Mouse (Mus musculus): ENCODE measurements around the gene Afap1. TPM values are rescaled to one million over a fixed set of nuclear protein-coding genes. Genes with fewer than 3 reads are reported as not detected.

Gene Afap1
- polyA plus RNA-seq, 1 experiment from 2014 or later: 15.4 TPM

- 64% methylated on average over 9 of the region's 9 CpGs for WGBS
- Histone ChIP-seq H3K27me3 (peaks cover 8% of the 10 kb centered on the region; the same call in 1 of the 2 replicates), H3K4me3 (replicated peaks) (no peak overlapping the region), H3K9me3 (no peaks in the 10 kb centered on the region), H3K4me2 (no peak overlapping the region), H3K4me1 (replicated peaks) (0 out of 2 replicates have a peak, but pooled peaks cover 10% of the 10 kb centered on the region), H3K27ac (no peak overlapping the region), H3K9ac (replicated peaks) (no peak overlapping the region), H3K36me3 (no peaks in the 10 kb centered on the region)
- ATAC-seq (ENCODE audit: insufficient number of reproducible peaks, insufficient read depth, low FRiP score, low TSS enrichment, low read depth): no peak
Observed at GRCm38 (mm10) chr5:35882391-35882790, 10.7 kb upstream of the Afap1 start.

- 42% methylated on average over 11 of the region's 11 CpGs for WGBS
- H3K9ac ChIP-seq (replicated peaks): no peak overlapping the region
- no peak for ATAC-seq (ENCODE audit: insufficient number of reproducible peaks, insufficient read depth, low FRiP score, low TSS enrichment, low read depth)
- 0 out of 2 replicates have a peak overlapping the region, but pooled peaks have one; percentile 9 for H3K4me2 ChIP-seq
- H3K4me1 ChIP-seq (replicated peaks): 0 out of 2 replicates have a peak, but pooled peaks cover 10% of the 10 kb centered on the region
- H3K27me3 ChIP-seq: peaks cover 8% of the 10 kb centered on the region; the same call in 1 of the 2 replicates
- H3K9me3 ChIP-seq: no peaks in the 10 kb centered on the region
- no peak overlapping the region for H3K4me3 ChIP-seq (replicated peaks)
- no peak overlapping the region for H3K27ac ChIP-seq
- H3K36me3 ChIP-seq: no peaks in the 10 kb centered on the region
Observed at GRCm38 (mm10) chr5:35884262-35884661, 8.9 kb upstream of the Afap1 start.

- WGBS: 87% methylated on average over 5 of the region's 5 CpGs
- Histone ChIP-seq H3K9ac (replicated peaks) (no peak overlapping the region), H3K9me3 (no peaks in the 10 kb centered on the region), H3K4me1 (replicated peaks) (0 out of 2 replicates have a peak, but pooled peaks cover 10% of the 10 kb centered on the region), H3K36me3 (no peaks in the 10 kb centered on the region), H3K27ac (no peak overlapping the region), H3K4me2 (no peak overlapping the region), H3K4me3 (replicated peaks) (no peak overlapping the region), H3K27me3 (peaks cover 8% of the 10 kb centered on the region; the same call in 1 of the 2 replicates)
- ATAC-seq (ENCODE audit: insufficient number of reproducible peaks, insufficient read depth, low FRiP score, low TSS enrichment, low read depth): no peak
Observed at GRCm38 (mm10) chr5:35884689-35885088, 8.4 kb upstream of the Afap1 start.

GRCm38 (mm10) chr5:35888959-35889358, 4.2 kb upstream of the Afap1 start:
- Histone ChIP-seq H3K36me3 (no peaks in the 10 kb centered on the region), H3K4me1 (replicated peaks) (0 out of 2 replicates have a peak, but pooled peaks cover 7% of the 10 kb centered on the region), H3K4me2 (no peak overlapping the region), H3K27me3 (0 out of 2 replicates have a peak, but pooled peaks cover 12% of the 10 kb centered on the region), H3K9ac (replicated peaks) (no peak overlapping the region), H3K4me3 (replicated peaks) (no peak overlapping the region), H3K9me3 (no peaks in the 10 kb centered on the region), H3K27ac (no peak overlapping the region)
- WGBS: 46% methylated on average over 9 of the region's 9 CpGs
- ATAC-seq (ENCODE audit: insufficient number of reproducible peaks, insufficient read depth, low FRiP score, low TSS enrichment, low read depth): no peak

GRCm38 (mm10) chr5:35889641-35890040, 3.5 kb upstream of the Afap1 start:
- Histone ChIP-seq H3K4me3 (replicated peaks) (no peak overlapping the region), H3K27ac (no peak overlapping the region), H3K27me3 (0 out of 2 replicates have a peak, but pooled peaks cover 12% of the 10 kb centered on the region), H3K9ac (replicated peaks) (no peak overlapping the region), H3K4me1 (replicated peaks) (peaks cover 5% of the 10 kb centered on the region), H3K4me2 (no peak overlapping the region), H3K9me3 (no peaks in the 10 kb centered on the region), H3K36me3 (no peaks in the 10 kb centered on the region)
- WGBS: 66% methylated on average over 2 of the region's 2 CpGs
- ATAC-seq (ENCODE audit: insufficient number of reproducible peaks, insufficient read depth, low FRiP score, low TSS enrichment, low read depth): no peak

GRCm38 (mm10) chr5:35890985-35891730, 2.0 kb upstream of the Afap1 start:
- H3K4me3 ChIP-seq (replicated peaks): no peak overlapping the region
- 90% methylated on average over 13 of the region's 13 CpGs for WGBS
- H3K27ac ChIP-seq: no peak overlapping the region
- no peak for ATAC-seq (ENCODE audit: insufficient number of reproducible peaks, insufficient read depth, low FRiP score, low TSS enrichment, low read depth)
- H3K36me3 ChIP-seq: no peaks in the 10 kb centered on the region
- H3K4me1 ChIP-seq (replicated peaks): peaks cover 16% of the 10 kb centered on the region
- H3K27me3 ChIP-seq: 0 out of 2 replicates have a peak, but pooled peaks cover 4% of the 10 kb centered on the region
- H3K9ac ChIP-seq (replicated peaks): no peak overlapping the region
- H3K9me3 ChIP-seq: no peaks in the 10 kb centered on the region
- no peak overlapping the region for H3K4me2 ChIP-seq

- Histone ChIP-seq H3K4me1 (replicated peaks) (peaks cover 16% of the 10 kb centered on the region), H3K9me3 (no peaks in the 10 kb centered on the region), H3K4me3 (replicated peaks) (no peak overlapping the region), H3K36me3 (no peaks in the 10 kb centered on the region), H3K27ac (no peak overlapping the region), H3K27me3 (0 out of 2 replicates have a peak, but pooled peaks cover 4% of the 10 kb centered on the region), H3K4me2 (no peak overlapping the region), H3K9ac (replicated peaks) (no peak overlapping the region)
- WGBS: 83% methylated on average over 3 of the region's 3 CpGs
- no peak for ATAC-seq (ENCODE audit: insufficient number of reproducible peaks, insufficient read depth, low FRiP score, low TSS enrichment, low read depth)
Observed at GRCm38 (mm10) chr5:35892363-35892762, 756 bp upstream of the Afap1 start.

- H3K4me2 ChIP-seq: peak overlapping the region; percentile 97
- peak; percentile 52 for ATAC-seq (ENCODE audit: insufficient number of reproducible peaks, insufficient read depth, low FRiP score, low TSS enrichment, low read depth)
- peak overlapping the region; percentile 54 for H3K27ac ChIP-seq
- no peaks in the 10 kb centered on the region for H3K9me3 ChIP-seq
- H3K9ac ChIP-seq (replicated peaks): peak overlapping the region; percentile 81
- H3K27me3 ChIP-seq: 0 out of 2 replicates have a peak, but pooled peaks cover 4% of the 10 kb centered on the region
- H3K4me1 ChIP-seq (replicated peaks): peaks cover 16% of the 10 kb centered on the region
- no peaks in the 10 kb centered on the region for H3K36me3 ChIP-seq
- under 1% methylated on average over 21 of the region's 21 CpGs for WGBS
- H3K4me3 ChIP-seq (replicated peaks): peak overlapping the region; percentile 71
Observed at GRCm38 (mm10) chr5:35893805-35894260, 714 bp downstream of the Afap1 start.

- Histone ChIP-seq H3K9ac (replicated peaks) (peak overlapping the region; percentile 81), H3K27ac (no peak overlapping the region), H3K4me1 (replicated peaks) (peaks cover 16% of the 10 kb centered on the region), H3K9me3 (no peaks in the 10 kb centered on the region), H3K4me3 (replicated peaks) (peak overlapping the region; percentile 71), H3K36me3 (no peaks in the 10 kb centered on the region), H3K27me3 (0 out of 2 replicates have a peak, but pooled peaks cover 4% of the 10 kb centered on the region), H3K4me2 (peak overlapping the region; percentile 97)
- 10% methylated on average over 30 of the region's 30 CpGs for WGBS
- no peak for ATAC-seq (ENCODE audit: insufficient number of reproducible peaks, insufficient read depth, low FRiP score, low TSS enrichment, low read depth)
Observed at GRCm38 (mm10) chr5:35894295-35895047, 1.4 kb downstream of the Afap1 start.

- H3K27me3 ChIP-seq: 0 out of 2 replicates have a peak, but pooled peaks cover 4% of the 10 kb centered on the region
- no peaks in the 10 kb centered on the region for H3K9me3 ChIP-seq
- no peak overlapping the region for H3K4me3 ChIP-seq (replicated peaks)
- no peak overlapping the region for H3K9ac ChIP-seq (replicated peaks)
- 90% methylated on average over 4 of the region's 4 CpGs for WGBS
- H3K4me1 ChIP-seq (replicated peaks): peaks cover 29% of the 10 kb centered on the region
- H3K27ac ChIP-seq: no peak overlapping the region
- H3K4me2 ChIP-seq: no peak overlapping the region
- no peak for ATAC-seq (ENCODE audit: insufficient number of reproducible peaks, insufficient read depth, low FRiP score, low TSS enrichment, low read depth)
- no peaks in the 10 kb centered on the region for H3K36me3 ChIP-seq
Observed at GRCm38 (mm10) chr5:35895926-35896325, 2.8 kb downstream of the Afap1 start.

- Histone ChIP-seq H3K4me1 (replicated peaks) (peaks cover 35% of the 10 kb centered on the region), H3K27ac (no peak overlapping the region), H3K4me2 (no peak overlapping the region), H3K4me3 (replicated peaks) (no peak overlapping the region), H3K9me3 (no peaks in the 10 kb centered on the region), H3K9ac (replicated peaks) (no peak overlapping the region), H3K27me3 (0 out of 2 replicates have a peak, but pooled peaks cover 4% of the 10 kb centered on the region), H3K36me3 (no peaks in the 10 kb centered on the region)
- 91% methylated on average over 4 of the region's 4 CpGs for WGBS
- no peak for ATAC-seq (ENCODE audit: insufficient number of reproducible peaks, insufficient read depth, low FRiP score, low TSS enrichment, low read depth)
Observed at GRCm38 (mm10) chr5:35896556-35896955, 3.4 kb downstream of the Afap1 start.

Data from limb, embryonic 12.5 days (tissue).